Mouse (Mus musculus): ENCODE data around the gene Fitm1.

DNA sequence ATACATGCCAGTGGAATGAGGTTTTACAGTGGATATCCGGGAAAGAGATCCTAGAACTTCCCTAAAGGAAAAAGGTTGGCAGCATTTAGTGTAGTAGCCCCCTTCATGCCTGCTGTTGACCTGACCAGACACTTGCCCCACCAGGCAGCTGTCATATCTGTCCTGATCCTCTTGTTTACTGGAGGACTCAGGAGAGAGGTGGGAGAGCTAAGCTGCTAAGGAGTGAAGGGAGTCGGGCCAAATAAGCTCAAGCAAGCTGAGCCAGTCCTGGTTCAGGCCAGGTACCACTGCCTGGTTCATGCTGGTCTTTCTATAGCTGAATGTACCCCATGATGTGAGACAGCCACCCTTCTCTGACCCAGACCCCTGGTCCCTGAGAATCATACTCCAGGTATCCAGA is 48.7 kb upstream of the Fitm1 start:
- TF ChIP-seq MYC (IDR thresholded peaks at IDR 0.05; ENCODE audit: low read depth, low read length) (no peak), MAFK (IDR thresholded peaks at IDR 0.05; ENCODE audit: borderline replicate concordance, low read depth, low read length) (no peak), ZNF384 (IDR thresholded peaks at IDR 0.05; ENCODE audit: low read depth, low read length) (no peak), CTCF (IDR thresholded peaks at IDR 0.05 in 2 of 3, conservative IDR thresholded peaks at IDR 0.05 in 1 of 3; ENCODE audit: control insufficient read depth in 1 of 3, insufficient read depth in 1 of 3, low read depth in 2 of 3, low read length in 3 of 3, poor library complexity in 1 of 3, severe bottlenecking in 1 of 3) (no peak), EP300 (IDR thresholded peaks at IDR 0.05; ENCODE audit: low read depth in 1 of 2, low read length in 2 of 2) (no peak), MAX (IDR thresholded peaks at IDR 0.05; ENCODE audit: low read length) (no peak), JUND (IDR thresholded peaks at IDR 0.05; ENCODE audit: low read depth, low read length) (no peak), MEF2A (IDR thresholded peaks at IDR 0.05; ENCODE audit: extremely low read depth, insufficient replicate concordance, low read depth, low read length, poor library complexity, severe bottlenecking) (no peak)

Measured in MEL (cell line).